Mouse (Mus musculus) frontal cortex, adult (tissue): Measurements from ENCODE around the gene Tnfrsf25.

ENCODE experiments used
- ATAC-seq: cut with Nextera tagmentation; 2 replicates; pipeline ENCODE4 v1.9.2; 2017; ENCODE audit warnings: mild to moderate bottlenecking, moderate library complexity, mixed read lengths; ENCODE audit not compliant: low TSS enrichment

Gene Tnfrsf25

GRCm38 (mm10) chr4:152092751-152093293 is 22.9 kb upstream of the Tnfrsf25 start:
- ATAC-seq, result peak; percentile 35

GRCm38 (mm10) chr4:152094233-152094632 is 21.5 kb upstream of the Tnfrsf25 start:
- ATAC-seq, result no peak

- no peak for ATAC-seq
These were observed 19.5 kb upstream of the Tnfrsf25 start for GRCm38 (mm10) chr4:152095937-152096910.

GRCm38 (mm10) chr4:152096927-152097326 is 18.8 kb upstream of the Tnfrsf25 start:
- no peak for ATAC-seq

GRCm38 (mm10) chr4:152097911-152098799 is 17.6 kb upstream of the Tnfrsf25 start:
- ATAC-seq, result no peak

- peak; percentile 80 for ATAC-seq
These were observed 15.2 kb upstream of the Tnfrsf25 start for GRCm38 (mm10) chr4:152100541-152100940.

GRCm38 (mm10) chr4:152101081-152101653 is 14.6 kb upstream of the Tnfrsf25 start:
- ATAC-seq, result no peak

GRCm38 (mm10) chr4:152101921-152102320 is 13.8 kb upstream of the Tnfrsf25 start:
- no peak for ATAC-seq

- ATAC-seq, result 0 out of 2 replicates have a peak, but pooled peaks have one; percentile 14
These were observed 12.7 kb upstream of the Tnfrsf25 start for GRCm38 (mm10) chr4:152103025-152103424.

- ATAC-seq, result no peak
These were observed 9.0 kb upstream of the Tnfrsf25 start for GRCm38 (mm10) chr4:152106746-152107145.

- ATAC-seq, result no peak
These were observed 8.2 kb upstream of the Tnfrsf25 start for GRCm38 (mm10) chr4:152107493-152107892.

GRCm38 (mm10) chr4:152107971-152108509 is 7.7 kb upstream of the Tnfrsf25 start:
- ATAC-seq, result peak; percentile 68

- no peak for ATAC-seq
These were observed 7.1 kb upstream of the Tnfrsf25 start for GRCm38 (mm10) chr4:152108673-152109072.

GRCm38 (mm10) chr4:152109509-152109908 is 6.2 kb upstream of the Tnfrsf25 start:
- no peak for ATAC-seq

GRCm38 (mm10) chr4:152110689-152111088 is 5.0 kb upstream of the Tnfrsf25 start:
- no peak for ATAC-seq

GRCm38 (mm10) chr4:152112329-152112728 is 3.4 kb upstream of the Tnfrsf25 start:
- ATAC-seq, result no peak

- ATAC-seq, result no peak
These were observed 1.7 kb upstream of the Tnfrsf25 start for GRCm38 (mm10) chr4:152114080-152114479.

GRCm38 (mm10) chr4:152117538-152117937 is 1.8 kb downstream of the Tnfrsf25 start:
- no peak for ATAC-seq

- peak; percentile 42 for ATAC-seq
These were observed 3.9 kb downstream of the Tnfrsf25 start for GRCm38 (mm10) chr4:152119396-152120292.
